Mouse (Mus musculus) heart, postnatal 0 days (tissue): ENCODE results near the gene Grk5. TPM values are rescaled to one million over a fixed set of nuclear protein-coding genes. Genes with fewer than 3 reads are reported as not detected.
A peak's percentile ranks its signal among the peaks of the same experiment; 100 is the strongest.

Experiments
- ATAC-seq: fragments of 200-750 bp; cut with Nextera tagmentation; 2 replicates; pipeline ENCODE4 v1.8.0; 2017; ENCODE audit warnings: low read depth, moderate number of reproducible peaks, moderate library complexity; ENCODE audit not compliant: insufficient read depth
- DNase-seq: peaks from one replicate; pipeline ENCODE4 v3.0.0-alpha.2; 2016; ENCODE audit warnings: low spot score
- H3K27ac ChIP-seq: fragments of 300-500 bp; sonication (generic); 2 replicates; pipeline ENCODE4 v1.5.1; 2014; ENCODE audit warnings: low read depth, mild to moderate bottlenecking
- H3K27me3 ChIP-seq: fragments of 300-500 bp; sonication (generic); 2 replicates; pipeline ENCODE4 v1.6.1; 2014; ENCODE audit warnings: low read length, mixed read lengths; ENCODE audit not compliant: control insufficient read depth, insufficient read depth
- H3K36me3 ChIP-seq: fragments of 300-500 bp; sonication (generic); replicated peaks from 2 replicates; pipeline ENCODE4 v1.6.1; 2014; ENCODE audit warnings: low read length, mixed read lengths; ENCODE audit not compliant: control insufficient read depth, insufficient read depth
- H3K4me1 ChIP-seq: fragments of 300-500 bp; sonication (generic); 2 replicates; pipeline ENCODE4 v1.6.1; 2014; ENCODE audit warnings: antibody characterized with exemption; ENCODE audit not compliant: control insufficient read depth, insufficient read depth
- H3K4me2 ChIP-seq: fragments of 300-500 bp; sonication (generic); 2 replicates; pipeline ENCODE4 v1.6.1; 2014; ENCODE audit warnings: low read depth, mild to moderate bottlenecking, low read length, moderate library complexity
- H3K4me3 ChIP-seq: fragments of 300-500 bp; sonication (generic); 2 replicates; pipeline ENCODE4 v1.5.1; 2014; ENCODE audit warnings: low read depth, low read length
- H3K9ac ChIP-seq: fragments of 300-500 bp; sonication (generic); replicated peaks from 2 replicates; pipeline ENCODE4 v1.6.1; 2014; ENCODE audit warnings: low read depth, low read length, mixed read lengths
- H3K9me3 ChIP-seq: fragments of 300-500 bp; sonication (generic); replicated peaks from 2 replicates; pipeline ENCODE4 v1.6.1; 2016; ENCODE audit warnings: low read length; ENCODE audit not compliant: control insufficient read depth
- CTCF ChIP-seq: IDR thresholded peaks from 2 replicates; pipeline ENCODE4 v1.5.1; 2016; ENCODE audit warnings: antibody characterized with exemption, control low read depth, low read depth
- EP300 ChIP-seq: IDR thresholded peaks from 2 replicates; pipeline ENCODE4 v1.6.1; 2016; ENCODE audit warnings: antibody characterized with exemption, low read depth
- WGBS: fragments of 180-500 bp; shearing (Covaris S2); extraction: QIAGEN DNeasy Blood & Tissue Kit; methylation state at CpG from one replicate; pipeline ENCODE4 v1.1.7; 2014; 5-methylcytosine and 5-hydroxymethylcytosine counted together
- polyA plus RNA-seq: library from polyadenylated mRNA; unstranded; fragments of >200 nt; fragmentation: Nextera tagmentation; extraction: Ambion mirVana; gene quantifications from 2 replicates; pipeline ENCODE4 v1.2.1, GENCODE M21; 2015
- total RNA-seq: library from RNA; depleted of rRNA; stranded (reverse); fragments of >200 nt; gene quantifications from 2 replicates; pipeline ENCODE4 v1.2.3, GENCODE M21; 2014; ENCODE audit warnings: low replicate concordance

Gene Grk5
- total and polyA plus RNA-seq, 2 experiments from 2014 or later: 2.9 to 14.6 TPM

DNA sequence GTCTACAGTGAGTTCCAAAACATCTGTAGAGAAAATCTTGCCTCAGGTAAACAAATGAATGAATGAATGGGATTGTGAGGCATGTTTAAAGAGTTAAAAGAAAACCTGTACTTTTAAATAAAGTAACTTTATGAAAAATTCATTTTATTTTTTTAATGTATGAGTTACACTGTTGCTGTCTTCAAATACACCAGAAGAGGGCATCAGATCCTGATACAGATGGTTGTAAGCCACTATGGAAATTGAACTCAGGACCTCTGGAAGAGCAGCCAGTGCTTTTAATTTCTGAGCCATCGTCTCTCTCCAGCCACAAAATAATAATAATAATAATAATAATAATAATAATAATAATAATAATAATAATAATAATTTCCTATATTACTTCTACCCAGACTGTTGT is 19.1 kb upstream of the Grk5 start:
- Histone ChIP-seq H3K27me3 (no peaks in the 10 kb centered on the region), H3K9ac (no peak overlapping the region), H3K4me3 (no peak overlapping the region), H3K4me1 (peaks cover 9% of the 10 kb centered on the region), H3K4me2 (no peak overlapping the region), H3K9me3 (no peaks in the 10 kb centered on the region), H3K27ac (no peak overlapping the region), H3K36me3 (peaks cover 37% of the 10 kb centered on the region)
- DNase-seq (no peak), ATAC-seq (no peak)
- TF ChIP-seq CTCF (no peak), EP300 (no peak)
- 88% methylated on average over 1 of the region's 1 CpGs for WGBS

DNA sequence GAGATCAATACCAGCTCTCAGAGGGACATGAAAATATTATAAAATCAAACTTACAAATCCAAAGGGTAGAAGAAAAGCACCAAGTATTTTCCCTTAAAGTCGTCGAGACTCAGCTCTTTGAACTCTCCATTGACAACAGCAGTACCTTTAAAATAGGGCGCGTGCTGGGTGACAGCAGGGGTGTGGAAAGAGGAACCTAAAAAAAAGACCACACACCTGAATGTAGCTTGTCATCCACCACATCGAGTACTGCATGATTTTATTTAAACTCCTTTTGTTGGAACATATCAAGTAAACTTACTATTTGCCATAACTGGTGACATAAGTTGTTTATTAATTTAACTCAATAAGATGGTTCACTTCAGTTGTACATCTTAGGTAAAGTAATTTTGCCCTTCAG is 18.2 kb upstream of the Grk5 start:
- Histone ChIP-seq H3K4me3 (no peak overlapping the region), H3K4me1 (peaks cover 9% of the 10 kb centered on the region), H3K4me2 (no peak overlapping the region), H3K9ac (no peak overlapping the region), H3K9me3 (no peaks in the 10 kb centered on the region), H3K27ac (no peak overlapping the region), H3K36me3 (peaks cover 37% of the 10 kb centered on the region), H3K27me3 (no peaks in the 10 kb centered on the region)
- WGBS: 86% methylated on average over 5 of the region's 5 CpGs
- no peak for DNase-seq
- TF ChIP-seq EP300: no peak
- TF ChIP-seq CTCF: no peak
- ATAC-seq: no peak

DNA sequence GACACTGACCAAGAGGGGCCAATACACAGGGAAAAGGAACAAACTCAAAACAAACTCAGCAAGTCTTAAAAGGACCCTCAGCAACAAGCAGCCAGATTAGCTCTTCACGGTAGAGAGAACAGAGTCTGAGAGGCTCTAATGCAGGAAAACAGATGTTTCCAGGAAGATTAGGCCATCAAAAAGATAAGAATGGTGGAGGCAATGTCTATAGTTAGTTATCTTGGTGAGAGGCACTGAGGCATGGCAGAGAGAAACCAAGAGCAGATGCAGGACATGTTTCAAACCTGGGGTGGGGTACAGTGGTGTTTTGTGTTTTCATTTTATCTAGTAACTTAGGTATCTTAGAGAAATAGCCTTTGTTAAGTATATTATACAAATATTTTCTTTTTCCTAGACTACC is 17.3 kb upstream of the Grk5 start:
- no peaks in the 10 kb centered on the region for H3K27me3 ChIP-seq
- ATAC-seq: no peak

DNA sequence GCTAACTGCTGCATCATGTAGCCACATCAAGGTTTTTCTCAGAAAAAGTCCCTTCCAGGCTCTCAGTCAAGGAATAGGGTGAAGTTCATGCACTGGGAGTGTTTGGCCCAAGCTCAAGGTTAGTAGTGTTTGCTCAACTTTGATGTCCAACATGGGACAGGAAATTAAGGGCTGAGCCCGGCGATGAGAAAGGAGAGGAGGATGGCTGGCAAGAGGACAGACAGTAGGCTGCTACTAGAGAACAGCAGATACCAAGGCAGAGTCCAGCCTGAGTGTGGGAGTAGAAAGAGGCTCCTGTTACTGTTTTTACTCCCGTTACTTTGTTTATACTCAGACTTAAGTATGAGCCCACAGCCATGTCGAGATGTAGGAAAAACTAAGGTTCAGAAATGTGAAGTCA is 16.0 kb upstream of the Grk5 start:
- Histone ChIP-seq H3K4me2 (peak overlapping the region; percentile 76), H3K4me3 (peak overlapping the region; percentile 67), H3K36me3 (peaks cover 24% of the 10 kb centered on the region), H3K9ac (peak overlapping the region; percentile 75; the same call in 1 of the 2 replicates), H3K27ac (peak overlapping the region; percentile 97), H3K4me1 (peaks cover 9% of the 10 kb centered on the region), H3K27me3 (no peaks in the 10 kb centered on the region), H3K9me3 (no peaks in the 10 kb centered on the region)
- TF ChIP-seq CTCF (no peak), EP300 (no peak)
- 3% methylated on average over 4 of the region's 4 CpGs for WGBS
- DNase-seq: no peak
- ATAC-seq: no peak

More for the DNA sequence above, 17.3 kb upstream of the Grk5 start:
- H3K4me3 ChIP-seq: no peak overlapping the region
- WGBS: 12% methylated on average over 1 of the region's 1 CpGs
- no peak overlapping the region for H3K9ac ChIP-seq
- TF ChIP-seq CTCF: no peak
- no peak overlapping the region for H3K27ac ChIP-seq
- DNase-seq: no peak
- H3K9me3 ChIP-seq: no peaks in the 10 kb centered on the region
- H3K4me2 ChIP-seq: no peak overlapping the region
- peaks cover 33% of the 10 kb centered on the region for H3K36me3 ChIP-seq
- H3K4me1 ChIP-seq: peaks cover 9% of the 10 kb centered on the region

DNA sequence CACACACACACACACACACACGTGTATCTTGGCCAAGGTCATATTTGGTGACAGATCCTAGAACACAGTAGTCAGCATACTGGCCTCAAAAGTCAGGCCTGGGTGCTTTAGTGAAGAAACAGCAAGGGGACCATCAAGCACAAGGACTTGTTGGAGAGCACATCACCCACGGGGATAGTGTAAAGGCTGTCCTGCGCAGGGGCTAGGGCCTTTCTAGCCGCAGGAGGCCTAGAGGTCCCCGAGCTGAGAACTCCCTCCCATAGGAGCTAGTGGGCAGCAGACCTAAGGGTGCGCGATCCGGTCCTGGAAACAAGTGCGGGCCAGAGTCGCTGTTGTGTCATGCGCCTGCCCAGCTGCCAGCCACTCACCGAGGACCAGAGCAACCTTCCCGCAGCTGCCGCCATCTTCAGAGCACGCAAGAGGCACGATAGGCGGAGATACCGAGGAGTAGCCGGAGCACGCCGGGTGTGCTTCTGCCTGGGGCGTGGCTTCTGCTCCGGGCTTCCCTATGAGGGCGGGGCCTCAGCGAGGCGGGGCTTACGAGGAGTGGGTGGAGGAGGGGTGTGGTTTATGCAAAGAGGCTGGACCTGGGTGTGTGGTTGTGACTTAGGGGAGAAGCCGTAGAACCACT is 15.4 kb upstream of the Grk5 start, which contains the start of gene Prdx3:
Gene Prdx3, minus strand, starts transcription at position 493 of the 631 bp plus-strand sequence.
- peak within 1 kb of the TSS; percentile 76 for H3K4me2 ChIP-seq
- ATAC-seq: peak; percentile 99
- under 1% methylated on average over 28 of the region's 28 CpGs for WGBS

DNA sequence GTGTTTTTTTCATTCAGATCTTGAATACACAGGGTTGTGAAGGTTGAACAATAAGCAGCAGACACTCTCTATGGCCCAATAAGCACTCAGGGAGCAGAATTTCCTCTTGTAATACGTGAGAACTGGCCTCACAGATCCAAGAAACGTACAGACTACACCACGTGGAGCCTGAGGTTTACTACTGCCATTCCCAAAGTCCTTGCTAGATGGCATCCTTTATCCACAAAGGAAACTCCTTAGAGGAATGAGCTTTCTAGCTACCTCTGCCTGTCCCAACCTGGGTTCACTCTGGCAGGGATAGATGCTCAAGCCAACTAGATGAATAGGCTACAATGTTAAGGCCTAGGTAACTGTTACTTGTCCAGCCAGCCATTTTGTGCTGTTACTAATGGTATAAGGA is 6.4 kb upstream of the Grk5 start:
- Histone ChIP-seq H3K9me3 (no peaks in the 10 kb centered on the region), H3K36me3 (no peaks in the 10 kb centered on the region), H3K4me1 (no peaks in the 10 kb centered on the region), H3K4me2 (no peak overlapping the region), H3K27me3 (no peaks in the 10 kb centered on the region), H3K4me3 (no peak overlapping the region), H3K9ac (no peak overlapping the region), H3K27ac (no peak overlapping the region)
- TF ChIP-seq EP300 (no peak), CTCF (peak; percentile 79)
- DNase-seq (peak; percentile 40), ATAC-seq (peak; percentile 82)
- WGBS: 4% methylated on average over 3 of the region's 3 CpGs

More for the DNA sequence above, 15.4 kb upstream of the Grk5 start, which contains the start of gene Prdx3:
- DNase-seq: peak; percentile 97
- Histone ChIP-seq H3K9me3 (no peaks in the 10 kb centered on the region), H3K4me3 (peak within 1 kb of the TSS; percentile 67), H3K27ac (peak within 1 kb of the TSS; percentile 97), H3K4me1 (peaks cover 9% of the 10 kb centered on the region), H3K27me3 (no peaks in the 10 kb centered on the region), H3K9ac (peak within 1 kb of the TSS; percentile 75), H3K36me3 (peaks cover 19% of the 10 kb centered on the region)
- TF ChIP-seq EP300: no peak
- peak; percentile 30 for TF ChIP-seq CTCF
